Mouse (Mus musculus) spleen, adult 2 months (tissue): ENCODE results near the gene Adamts9. TPM values are rescaled to one million over a fixed set of nuclear protein-coding genes. Genes with fewer than 3 reads are reported as not detected.

Source experiments
- DNase-seq, 2 experiments: peaks; one replicate each; pipeline versions ENCODE4 v3.0.0 to v3.0.0-alpha.2; 2012 to 2021; ENCODE audit warnings: low spot score in 2 of 2, low read depth in 1 of 2
- H3K27ac ChIP-seq: fragments of 200-500 bp; 2 replicates; pipeline ENCODE4 v1.5.1; 2012; ENCODE audit warnings: low read length, inconsistent platforms; ENCODE audit not compliant: insufficient read depth
- H3K27me3 ChIP-seq: fragments of 200-500 bp; 2 replicates; pipeline ENCODE4 v1.6.1; 2012; ENCODE audit warnings: mild to moderate bottlenecking, moderate library complexity, low read length, inconsistent platforms; ENCODE audit not compliant: control insufficient read depth, insufficient read depth
- H3K36me3 ChIP-seq: fragments of 200-500 bp; 2 replicates; pipeline ENCODE4 v1.6.1; 2012; ENCODE audit warnings: mild to moderate bottlenecking, low read length, inconsistent platforms; ENCODE audit not compliant: control insufficient read depth, insufficient read depth
- H3K4me1 ChIP-seq: fragments of 200-500 bp; 2 replicates; pipeline ENCODE4 v1.6.1; 2011; ENCODE audit warnings: inconsistent platforms; ENCODE audit not compliant: control insufficient read depth, insufficient read depth, insufficient read length
- H3K4me3 ChIP-seq: fragments of 200-500 bp; 2 replicates; pipeline ENCODE4 v1.5.1; 2011; ENCODE audit warnings: mild to moderate bottlenecking, inconsistent platforms; ENCODE audit not compliant: insufficient read depth, insufficient read length; ENCODE audit errors: extremely low read depth
- CTCF ChIP-seq: fragments of 200-500 bp; IDR thresholded peaks from 2 replicates; pipeline ENCODE4 v1.5.1; 2011; ENCODE audit warnings: mild to moderate bottlenecking, inconsistent platforms; ENCODE audit not compliant: insufficient read depth, insufficient read length, insufficient replicate concordance; ENCODE audit errors: extremely low read depth
- POLR2A ChIP-seq: fragments of 200-500 bp; IDR thresholded peaks from 2 replicates; pipeline ENCODE4 v1.6.1; 2011; ENCODE audit warnings: low read depth, low read length, inconsistent platforms
- WGBS: fragments of 180-500 bp; shearing (Covaris S2); methylation state at CpG from one replicate; pipeline ENCODE4 v1.1.7; 2018; 5-methylcytosine and 5-hydroxymethylcytosine counted together
- polyA plus RNA-seq: library from polyadenylated mRNA; depleted of rRNA; stranded (reverse); fragments of >200 nt; gene quantifications from 2 replicates; pipeline ENCODE4 v1.2.3, GENCODE M21; 2012

Adamts9 gene
- polyA plus RNA-seq, 1 experiment, result 1.5 TPM

- no peaks in the 10 kb centered on the region for H3K27me3 ChIP-seq
- H3K4me1 ChIP-seq, result no peaks in the 10 kb centered on the region
- H3K36me3 ChIP-seq, result no peaks in the 10 kb centered on the region
- H3K27ac ChIP-seq, result no peak overlapping the region
- H3K4me3 ChIP-seq, result no peak overlapping the region
- DNase-seq, result no peak
- TF ChIP-seq CTCF (no peak), POLR2A (no peak)
These were observed 131.7 kb downstream of the Adamts9 start for GRCm38 (mm10) chr6:92811566-92811965.

GRCm38 (mm10) chr6:92810628-92811027 is 132.7 kb downstream of the Adamts9 start:
- Histone ChIP-seq H3K27ac (no peak overlapping the region), H3K27me3 (no peaks in the 10 kb centered on the region), H3K4me1 (no peaks in the 10 kb centered on the region), H3K36me3 (no peaks in the 10 kb centered on the region), H3K4me3 (no peak overlapping the region)
- 87% methylated on average over 2 of the region's 2 CpGs for WGBS
- no peak for DNase-seq
- TF ChIP-seq CTCF, result no peak
- no peak for TF ChIP-seq POLR2A

GRCm38 (mm10) chr6:92809818-92810217 is 133.5 kb downstream of the Adamts9 start:
- Histone ChIP-seq H3K4me3 (no peak overlapping the region), H3K27ac (no peak overlapping the region), H3K4me1 (no peaks in the 10 kb centered on the region), H3K36me3 (no peaks in the 10 kb centered on the region), H3K27me3 (no peaks in the 10 kb centered on the region)
- no peak for DNase-seq
- WGBS, result 73% methylated on average over 3 of the region's 3 CpGs
- TF ChIP-seq POLR2A (no peak), CTCF (no peak)

GRCm38 (mm10) chr6:92804254-92804971 is 138.9 kb downstream of the Adamts9 start:
- TF ChIP-seq POLR2A (no peak), CTCF (no peak)
- H3K4me3 ChIP-seq, result no peak overlapping the region
- no peaks in the 10 kb centered on the region for H3K27me3 ChIP-seq
- DNase-seq, result no peak
- no peaks in the 10 kb centered on the region for H3K4me1 ChIP-seq
- no peaks in the 10 kb centered on the region for H3K36me3 ChIP-seq
- H3K27ac ChIP-seq, result no peak overlapping the region
- 77% methylated on average over 3 of the region's 3 CpGs for WGBS

- 87% methylated on average over 6 of the region's 6 CpGs for WGBS
- no peak for DNase-seq
- Histone ChIP-seq H3K4me1 (no peaks in the 10 kb centered on the region), H3K27ac (no peak overlapping the region), H3K36me3 (no peaks in the 10 kb centered on the region), H3K27me3 (no peaks in the 10 kb centered on the region), H3K4me3 (no peak overlapping the region)
- TF ChIP-seq CTCF, result no peak
- no peak for TF ChIP-seq POLR2A
These were observed 140.1 kb downstream of the Adamts9 start for GRCm38 (mm10) chr6:92803213-92803612.

- Histone ChIP-seq H3K27ac (no peak overlapping the region), H3K36me3 (no peaks in the 10 kb centered on the region), H3K4me1 (no peaks in the 10 kb centered on the region), H3K4me3 (no peak overlapping the region), H3K27me3 (no peaks in the 10 kb centered on the region)
- 91% methylated on average over 11 of the region's 11 CpGs for WGBS
- TF ChIP-seq CTCF, result no peak
- TF ChIP-seq POLR2A, result no peak
- no peak for DNase-seq
These were observed 140.9 kb downstream of the Adamts9 start for GRCm38 (mm10) chr6:92802421-92802820.

- 91% methylated on average over 2 of the region's 2 CpGs for WGBS
- Histone ChIP-seq H3K4me3 (no peak overlapping the region), H3K4me1 (no peaks in the 10 kb centered on the region), H3K27ac (no peak overlapping the region), H3K27me3 (no peaks in the 10 kb centered on the region), H3K36me3 (no peaks in the 10 kb centered on the region)
- DNase-seq, result no peak
- no peak for TF ChIP-seq POLR2A
- TF ChIP-seq CTCF, result no peak
These were observed 141.8 kb downstream of the Adamts9 start for GRCm38 (mm10) chr6:92801462-92801861.
